Mouse (Mus musculus) heart, embryonic 12.5 days (tissue): ENCODE results near the gene Gm19684. TPM values are rescaled to one million over a fixed set of nuclear protein-coding genes. Genes with fewer than 3 reads are reported as not detected.

Experiments used
- polyA plus RNA-seq: library from polyadenylated mRNA; unstranded; fragments of >200 nt; fragmentation: Nextera tagmentation; extraction: Ambion mirVana; gene quantifications from 2 replicates; pipeline ENCODE4 v1.2.1, GENCODE M21; 2016

Gene Gm19684
- polyA plus RNA-seq, 1 experiment from 2014 or later: not detected

Other genes with a start within 250 kb of the Gm19684 start
- 22.4 and 26.6 TPM in 2 replicates for gene Dhx16, start 241.9 kb upstream of the Gm19684 start, polyA plus RNA-seq
- 25.6 and 26.2 TPM in 2 replicates for gene 2310061I04Rik, start 224.2 kb upstream of the Gm19684 start, polyA plus RNA-seq
- gene Atat1, start 211.6 kb upstream of the Gm19684 start, polyA plus RNA-seq: 56.0 and 56.4 TPM in 2 replicates
- gene Mrps18b, start 205.3 kb upstream of the Gm19684 start, polyA plus RNA-seq: 63.4 and 72.7 TPM in 2 replicates
- 35.8 and 39.6 TPM in 2 replicates for gene Ppp1r10, start 205.2 kb upstream of the Gm19684 start, polyA plus RNA-seq
- 73.9 and 76.5 TPM in 2 replicates for gene Abcf1, start 151.9 kb upstream of the Gm19684 start, polyA plus RNA-seq
- gene Gnl1, start 141.8 kb upstream of the Gm19684 start, polyA plus RNA-seq: 39.8 and 42.4 TPM in 2 replicates
- gene Prr3, start 141.4 kb upstream of the Gm19684 start, polyA plus RNA-seq: 17.6 and 18.5 TPM in 2 replicates
- gene H2-T24, start 101.1 kb upstream of the Gm19684 start, polyA plus RNA-seq: 3.4 and 3.9 TPM in 2 replicates
- 4.7 and 5.2 TPM in 2 replicates for gene H2-T23, start 88.8 kb upstream of the Gm19684 start, polyA plus RNA-seq
- 4.7 and 6.1 TPM in 2 replicates for gene H2-T22, start 78.9 kb upstream of the Gm19684 start, polyA plus RNA-seq
- gene Gm6034, start 78.7 kb upstream of the Gm19684 start, polyA plus RNA-seq: not detected in 2 replicates
- not detected in 2 replicates for gene Gm11127, start 63.3 kb upstream of the Gm19684 start, polyA plus RNA-seq
- gene Gm7030, start 7.7 kb downstream of the Gm19684 start, polyA plus RNA-seq: not detected in 2 replicates
- 0.18 TPM in 1 of 2 replicates, not detected in the other for gene Gm8909, start 46.9 kb downstream of the Gm19684 start, polyA plus RNA-seq
- not detected in 2 replicates for gene H2-T3, start 68.6 kb downstream of the Gm19684 start, polyA plus RNA-seq
- 84.4 and 87.9 TPM in 2 replicates for gene Rpp21, start 136.4 kb downstream of the Gm19684 start, polyA plus RNA-seq
- gene Trim39, start 150.6 kb downstream of the Gm19684 start, polyA plus RNA-seq: 10.2 and 10.6 TPM in 2 replicates
- gene H2-M10.2, start 164.8 kb downstream of the Gm19684 start, polyA plus RNA-seq: not detected in 2 replicates
- gene H2-M10.1, start 204.5 kb downstream of the Gm19684 start, polyA plus RNA-seq: not detected in 2 replicates
- not detected in 2 replicates for gene H2-M10.3, start 246.7 kb downstream of the Gm19684 start, polyA plus RNA-seq